ENCODE assay signal across 8 mouse cellular contexts in the genomic region with DNA sequence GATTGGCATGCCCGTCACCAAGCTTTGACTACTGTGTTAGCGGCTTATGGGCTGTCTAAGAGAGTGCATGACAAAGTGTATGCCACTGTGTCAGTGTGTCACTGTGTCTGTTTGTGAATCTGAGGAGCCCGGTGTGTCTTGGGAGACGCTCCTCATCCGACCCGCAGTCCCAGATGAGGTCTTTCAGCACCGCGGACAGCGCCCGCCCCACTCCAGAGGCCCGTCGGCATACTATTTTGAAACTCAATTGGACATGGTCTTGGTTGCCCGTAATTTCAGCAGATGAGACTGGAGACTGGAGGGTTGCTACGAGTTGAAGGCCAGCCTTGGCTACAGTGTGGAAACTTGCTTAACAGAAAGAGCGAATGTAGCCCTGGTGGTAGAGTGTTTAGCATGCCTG. TPM values are rescaled to one million over a fixed set of nuclear protein-coding genes. Genes with fewer than 3 reads are reported as not detected.
DNase-seq lines count a peak whose midpoint lies in the region; ATAC-seq lines count a peak whose summit lies in the region.

No protein-coding gene starts in this region.

- no peak overlapping the region for H3K4me2 ChIP-seq in hindbrain, embryonic 12.5 days (replicated peaks)

- no peak overlapping the region for H3K9ac ChIP-seq in hindbrain, embryonic 12.5 days

- peaks cover 21% of the 10 kb centered on the region for H3K36me3 ChIP-seq in hindbrain, embryonic 12.5 days

- 14% methylated on average over 15 of the region's 15 CpGs for WGBS in hindbrain, embryonic 12.5 days

- peak; percentile 37 for DNase-seq in kidney, adult 9 months
- no peak for DNase-seq in kidney, adult 11 months
- peak; percentile 51 for DNase-seq in Muller cell, postnatal 12 days (ENCODE audit: inconsistent ontology term)
- DNase-seq in lung, postnatal 36 days, result peak; percentile 61
- peak; percentile 36 for DNase-seq in yolk sac, embryonic 10.5 days (ENCODE audit: low spot score)
- no peak for DNase-seq in layer of hippocampus, postnatal 14 days (ENCODE audit: low spot score in 2 of 2)

- H3K27me3 ChIP-seq in hindbrain, embryonic 12.5 days, result peaks cover 6% of the 10 kb centered on the region

- H3K4me3 ChIP-seq in hindbrain, embryonic 12.5 days, result no peak overlapping the region

- peak; percentile 74 for ATAC-seq in common myeloid progenitor, adult 5-6 weeks (replicated peaks; ENCODE audit: low read depth, poor library complexity, severe bottlenecking)
- no peak for ATAC-seq in hindbrain, embryonic 12.5 days (ENCODE audit: low FRiP score)

- no peaks in the 10 kb centered on the region for H3K9me3 ChIP-seq in hindbrain, embryonic 12.5 days (replicated peaks)

- H3K27ac ChIP-seq in hindbrain, embryonic 12.5 days, result 0 out of 2 replicates have a peak overlapping the region, but pooled peaks have one; percentile 1

- H3K4me1 ChIP-seq in hindbrain, embryonic 12.5 days, result peaks cover 10% of the 10 kb centered on the region

RNA-seq across cellular contexts. Expression of a gene that starts 18.0 kb away (rescaled TPM):
- total RNA-seq in common myeloid progenitor, adult 5-6 weeks (2017), result 0.09 TPM in 1 of 2 replicates, not detected in the other
- 1.1 and 1.3 TPM in 2 replicates for polyA plus RNA-seq in hindbrain, embryonic 12.5 days (2016; fragmentation: Nextera tagmentation; extraction: Ambion mirVana)
- total RNA-seq in layer of hippocampus, postnatal 14 days (2021), result 100 to 1,000 TPM; 335 to 349 TPM

RNA-seq across cellular contexts. Expression of a gene that starts 27.2 kb away (rescaled TPM):
- total RNA-seq in common myeloid progenitor, adult 5-6 weeks (2017), result not detected in 2 replicates
- polyA plus RNA-seq in hindbrain, embryonic 12.5 days (2016; fragmentation: Nextera tagmentation; extraction: Ambion mirVana), result 136 and 138 TPM in 2 replicates
- total RNA-seq in layer of hippocampus, postnatal 14 days (2021), result 10 to 100 TPM; 38.0 to 42.5 TPM

RNA-seq across cellular contexts. Expression of a gene that starts 27.9 kb away (rescaled TPM):
- 6.5 and 6.8 TPM in 2 replicates for total RNA-seq in common myeloid progenitor, adult 5-6 weeks (2017)
- polyA plus RNA-seq in hindbrain, embryonic 12.5 days (2016; fragmentation: Nextera tagmentation; extraction: Ambion mirVana), result 30.9 and 31.5 TPM in 2 replicates
- 10 to 100 TPM; 30.3 to 38.6 TPM for total RNA-seq in layer of hippocampus, postnatal 14 days (2021)

RNA-seq across cellular contexts. Expression of a gene that starts 49.4 kb away (rescaled TPM):
- 61.1 and 65.9 TPM in 2 replicates for total RNA-seq in common myeloid progenitor, adult 5-6 weeks (2017)
- polyA plus RNA-seq in hindbrain, embryonic 12.5 days (2016; fragmentation: Nextera tagmentation; extraction: Ambion mirVana), result 182 and 191 TPM in 2 replicates
- total RNA-seq in layer of hippocampus, postnatal 14 days (2021), result 100 to 1,000 TPM; 240 to 259 TPM

Comparison
In these comparisons a context has a peak if more than half of its experiments do, and no peak if none do; other contexts are left out.
1. DNase-seq: peak in kidney, adult 9 months (single experiment), Muller cell, postnatal 12 days (single experiment), lung, postnatal 36 days (single experiment) and yolk sac, embryonic 10.5 days (single experiment); none in kidney, adult 11 months (single experiment) and layer of hippocampus, postnatal 14 days (0 of 2).
2. RNA of a gene that starts 18.0 kb away (total RNA-seq): 335 to 349 TPM in layer of hippocampus, postnatal 14 days; 0.09 TPM in common myeloid progenitor, adult 5-6 weeks; every median in the first group is over 100 times any median in the second.
3. RNA of a gene that starts 27.2 kb away (total RNA-seq): 38.0 to 42.5 TPM in layer of hippocampus, postnatal 14 days; not detected in common myeloid progenitor, adult 5-6 weeks; every median in the first group is over 10 times any median in the second.